Mouse (Mus musculus) MEL (cell line): ENCODE data around the gene Osgep.

Experiments
- BHLHE40 ChIP-seq: IDR thresholded peaks from 2 replicates; pipeline ENCODE4 v1.6.1; 2012; ENCODE audit warnings: low read depth, mild to moderate bottlenecking, inconsistent platforms, low read length, improper control_type of control experiment, borderline replicate concordance
- CHD2 ChIP-seq: IDR thresholded peaks from 2 replicates; pipeline ENCODE4 v1.6.1; 2011; ENCODE audit warnings: low read length, improper control_type of control experiment
- CTCF ChIP-seq, 3 experiments: IDR thresholded peaks in 2 of 3; conservative IDR thresholded peaks in 1 of 3; 2 replicates each; pipeline ENCODE4 v1.5.1; 2011 to 2012; ENCODE audit warnings: low read length in 3 of 3, low read depth in 2 of 3, mild to moderate bottlenecking in 2 of 3, improper control_type of control experiment in 1 of 3, inconsistent platforms in 1 of 3, mixed read lengths in 1 of 3, moderate library complexity in 1 of 3; ENCODE audit not compliant: control insufficient read depth in 1 of 3, insufficient read depth in 1 of 3, poor library complexity in 1 of 3, severe bottlenecking in 1 of 3
- GATA1 ChIP-seq: IDR thresholded peaks from 2 replicates; pipeline ENCODE4 v1.6.1; 2011; ENCODE audit warnings: low read depth, low read length, improper control_type of control experiment
- MXI1 ChIP-seq: IDR thresholded peaks from 2 replicates; pipeline ENCODE4 v1.6.1; 2011; ENCODE audit warnings: mild to moderate bottlenecking, low read depth, low read length, improper control_type of control experiment
- POLR2A ChIP-seq, 2 experiments: IDR thresholded peaks; 2 replicates each; pipeline ENCODE4 v1.6.1; 2011 to 2012; ENCODE audit warnings: low read length in 2 of 2, mild to moderate bottlenecking in 2 of 2, control low read depth in 1 of 2, improper control_type of control experiment in 1 of 2, low read depth in 1 of 2, moderate library complexity in 1 of 2; ENCODE audit not compliant: control insufficient read depth in 1 of 2, insufficient read depth in 1 of 2, poor library complexity in 1 of 2
- UBTF ChIP-seq: IDR thresholded peaks from 2 replicates; pipeline ENCODE4 v1.6.1; 2012; ENCODE audit warnings: low read depth, mild to moderate bottlenecking, inconsistent platforms, low read length, improper control_type of control experiment, moderate library complexity, borderline replicate concordance; ENCODE audit not compliant: insufficient read depth
- USF1 ChIP-seq: IDR thresholded peaks from 2 replicates; pipeline ENCODE4 v1.6.1; 2014; ENCODE audit warnings: low read depth, mild to moderate bottlenecking, inconsistent platforms, low read length, improper control_type of control experiment, moderate library complexity

GRCm38 (mm10) chr14:50973700-50974099, 49.0 kb upstream of the Osgep start:
- TF ChIP-seq CTCF (IDR thresholded peaks at IDR 0.05 in 2 of 3, conservative IDR thresholded peaks at IDR 0.05 in 1 of 3; ENCODE audit: control insufficient read depth in 1 of 3, insufficient read depth in 1 of 3, low read depth in 2 of 3, low read length in 3 of 3, poor library complexity in 1 of 3, severe bottlenecking in 1 of 3): no peak
- no peak for TF ChIP-seq GATA1
- no peak for TF ChIP-seq POLR2A (IDR thresholded peaks at IDR 0.05; ENCODE audit: control insufficient read depth in 1 of 2, insufficient read depth in 1 of 2, low read depth in 1 of 2, low read length in 2 of 2, poor library complexity in 1 of 2)
- no peak for TF ChIP-seq BHLHE40
- TF ChIP-seq UBTF: no peak
- no peak for TF ChIP-seq MXI1
- TF ChIP-seq CHD2: no peak
- TF ChIP-seq USF1: no peak
